Mouse (Mus musculus) left cerebral cortex, postnatal 4 days (tissue): ENCODE measurements at regions not wholly inside any gene's neighbourhood (a gene's known extent, or its start where the extent isn't known, plus 50 kb on each side); places are given as distances from the start of the nearest gene placed in this dataset.
A peak's percentile ranks its signal among the peaks of the same experiment; 100 is the strongest.

Experiments
- DNase-seq: peaks from one replicate; pipeline ENCODE4 v3.0.0-alpha.2; 2022
- intact Hi-C: fragments of 180-260 bp; cut with DNase I; formaldehyde crosslinking; loops from one replicate; pipeline ENCODE4 v1.15.1; 2025

DNA sequence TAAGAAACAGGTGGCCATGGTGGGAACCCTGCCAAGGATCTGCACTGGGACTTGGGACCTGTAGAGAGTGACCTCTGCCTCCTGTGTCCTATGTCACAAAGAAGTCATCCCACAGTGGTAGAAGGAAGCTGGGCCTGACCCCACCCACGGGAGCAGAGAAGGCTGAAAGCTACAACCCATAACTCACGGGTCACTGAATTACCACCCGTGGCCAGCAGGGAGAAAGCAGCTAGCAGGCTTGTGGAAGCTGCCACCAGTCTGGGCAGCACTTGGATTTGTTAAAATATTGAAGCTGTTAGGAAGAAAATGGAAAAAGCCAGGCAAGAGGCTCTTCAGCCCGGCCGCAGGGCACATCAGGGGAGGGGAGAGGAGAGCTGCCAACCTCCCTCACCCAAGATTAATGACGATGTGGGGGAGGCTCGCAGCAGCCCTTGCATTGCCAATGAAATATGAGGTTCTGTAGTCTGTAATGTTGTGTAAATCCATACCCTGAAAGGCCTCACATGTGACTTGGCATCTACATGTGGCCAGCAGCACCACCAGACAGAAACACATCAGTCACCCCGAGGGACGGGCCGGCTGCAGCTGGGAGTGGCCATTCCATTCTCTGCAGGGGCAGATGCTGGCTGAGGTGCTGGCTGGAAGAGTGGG lies 94.5 kb downstream of the Olfm1 start:
- no peak for DNase-seq
- intact Hi-C loops, result no loop called here

DNA sequence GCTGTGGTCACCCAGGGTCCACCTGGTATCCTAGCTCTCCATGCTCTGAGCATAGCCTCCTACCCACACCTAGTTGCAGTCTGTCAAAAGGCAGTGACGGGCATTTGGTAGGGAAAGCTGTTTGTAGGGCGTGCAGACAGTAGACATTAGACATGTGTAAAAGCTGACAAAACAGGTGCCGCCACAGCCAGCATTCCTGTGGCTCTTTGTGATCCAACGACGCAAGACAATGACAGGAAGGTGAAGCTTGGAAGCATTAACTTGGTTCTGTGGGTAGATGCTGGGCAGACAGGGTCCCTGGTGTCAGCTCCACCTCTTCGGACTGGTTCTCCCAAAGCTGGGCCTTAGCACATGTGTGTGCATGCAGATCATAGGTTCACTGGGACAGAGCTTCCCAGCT lies 96.5 kb downstream of the Olfm1 start:
- intact Hi-C loops, result no loop called here
- no peak for DNase-seq

DNA sequence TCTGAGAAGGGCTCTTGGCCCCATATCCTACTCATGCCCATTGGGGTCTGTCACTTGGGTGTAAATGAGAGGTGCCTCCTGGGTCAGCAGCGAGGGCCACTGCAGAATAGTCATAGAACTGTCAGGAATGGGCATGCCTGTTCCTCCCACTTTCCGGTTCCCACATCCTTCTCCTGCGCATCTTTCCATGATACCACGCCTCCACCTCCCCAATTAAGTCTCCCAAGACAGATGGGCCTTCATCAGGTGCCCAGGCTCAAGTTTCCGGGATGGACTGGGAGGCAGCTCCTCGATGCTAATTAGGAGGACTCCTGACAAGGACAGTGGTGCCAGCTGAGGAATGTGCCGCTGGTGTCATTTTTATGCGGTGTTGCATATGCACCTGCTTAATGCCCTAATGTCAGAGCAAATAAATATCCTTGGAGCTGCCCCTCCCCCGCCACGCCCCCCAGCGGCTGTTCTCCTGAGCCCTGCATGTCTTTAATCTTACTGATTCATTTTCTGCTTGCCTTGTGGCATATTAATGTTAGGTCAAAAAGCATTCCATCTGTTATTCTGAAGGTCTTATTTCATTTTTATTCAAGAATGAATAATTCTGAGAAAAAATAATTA lies 97.2 kb downstream of the Olfm1 start:
- intact Hi-C loops, result no loop called here
- DNase-seq, result no peak

DNA sequence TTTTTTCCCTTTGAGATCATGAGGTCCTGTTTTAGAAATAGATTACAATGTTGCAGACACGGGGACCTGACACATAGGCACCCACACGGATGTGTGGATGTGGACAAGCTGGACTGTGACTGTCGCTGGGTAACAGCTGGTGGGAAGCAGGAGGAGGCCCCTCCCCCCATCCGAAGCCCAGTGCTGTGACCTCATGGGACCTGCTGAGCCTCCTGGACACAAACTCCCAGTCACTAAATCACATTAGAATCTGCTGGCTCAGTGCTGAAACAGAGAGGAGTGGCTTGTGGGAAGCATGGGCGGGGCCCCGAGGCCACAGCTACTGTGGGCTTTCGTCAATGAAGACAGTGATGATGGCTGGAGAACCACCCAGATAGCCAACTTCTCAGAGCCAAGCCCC lies 101.7 kb downstream of the Olfm1 start:
- DNase-seq, result no peak
- intact Hi-C loops, result no loop called here

DNA sequence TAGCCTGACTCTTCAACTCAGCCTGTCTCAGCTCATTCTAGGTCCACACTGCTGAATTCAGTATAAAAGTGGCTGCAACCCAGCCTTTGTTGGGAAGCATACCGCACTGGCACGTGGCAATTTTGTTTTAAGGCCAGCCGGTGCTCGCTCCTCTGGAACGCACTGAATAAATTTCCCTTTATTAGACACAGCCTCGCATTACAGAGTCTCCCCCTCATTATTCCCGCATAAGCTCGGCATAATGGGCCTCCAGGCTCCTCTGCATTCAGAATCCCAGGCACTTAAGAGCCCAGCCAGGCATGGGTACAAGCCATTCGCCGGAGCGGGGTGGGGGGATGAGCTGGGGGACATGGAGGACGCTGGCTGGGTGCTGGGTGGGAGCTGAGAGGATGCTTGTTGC lies 103.4 kb downstream of the Olfm1 start:
- intact Hi-C loops, result no loop called here
- DNase-seq, result no peak

DNA sequence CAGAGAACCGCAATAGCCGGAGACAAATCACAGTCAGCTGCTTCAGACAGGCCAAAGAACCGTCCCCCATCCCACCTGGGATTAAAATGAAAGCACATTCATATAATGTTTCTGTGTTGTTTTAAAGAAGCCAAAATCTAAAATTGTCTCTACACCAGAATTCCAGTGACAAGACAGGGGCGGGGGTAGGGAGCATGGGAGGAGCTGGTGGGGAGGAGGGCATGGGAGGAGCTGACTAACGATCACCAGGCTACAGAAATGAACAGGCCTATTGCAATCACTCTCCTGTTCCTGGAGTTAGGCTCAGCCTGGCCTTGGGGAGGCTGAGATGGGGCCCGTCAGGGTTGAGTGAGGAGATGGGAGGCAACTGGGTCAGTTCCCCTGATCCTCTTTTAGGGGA lies 105.9 kb downstream of the Olfm1 start:
- intact Hi-C loops, result no loop called here
- no peak for DNase-seq

DNA sequence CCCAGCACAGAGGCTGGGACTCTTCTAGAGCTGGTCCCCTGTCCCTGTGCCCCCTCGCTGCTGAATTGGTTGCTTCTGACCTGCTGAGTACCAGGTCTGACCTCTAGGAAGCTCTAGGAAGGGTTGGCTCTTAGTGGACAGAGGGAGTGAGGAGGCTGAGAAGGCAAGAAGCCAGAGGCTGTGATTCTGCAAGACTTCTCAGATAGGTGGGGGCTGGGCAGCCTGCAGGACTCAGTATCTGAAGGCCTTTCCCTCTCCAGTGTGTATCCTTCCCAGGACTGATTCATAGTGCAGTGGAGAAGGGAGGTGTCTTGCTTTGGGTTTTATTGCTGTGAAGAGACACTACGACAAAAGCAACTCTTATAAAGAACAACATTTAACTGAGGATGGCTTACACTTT lies 106.6 kb downstream of the Olfm1 start:
- DNase-seq, result no peak
- intact Hi-C loops, result no loop called here

DNA sequence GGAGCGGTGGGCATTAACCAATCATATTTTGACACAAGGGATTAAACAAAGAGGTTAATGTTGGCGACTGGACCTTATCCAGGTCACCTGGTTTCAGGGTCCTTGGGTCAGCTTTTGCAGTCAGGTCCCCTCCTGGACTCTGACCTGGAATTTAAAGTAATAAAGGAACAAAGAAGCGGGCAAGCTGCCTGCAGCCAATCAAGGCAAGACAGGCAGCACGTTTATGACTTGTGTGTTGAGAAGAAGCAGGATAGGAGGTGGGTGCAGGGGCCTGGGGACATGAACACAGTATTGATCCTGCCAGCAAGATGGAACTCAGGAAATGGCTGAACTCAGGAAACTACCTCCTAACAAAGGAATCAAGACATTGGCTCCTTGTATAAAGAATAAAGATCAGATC lies 108.5 kb downstream of the Olfm1 start:
- no peak for DNase-seq
- intact Hi-C loops, result no loop called here

DNA sequence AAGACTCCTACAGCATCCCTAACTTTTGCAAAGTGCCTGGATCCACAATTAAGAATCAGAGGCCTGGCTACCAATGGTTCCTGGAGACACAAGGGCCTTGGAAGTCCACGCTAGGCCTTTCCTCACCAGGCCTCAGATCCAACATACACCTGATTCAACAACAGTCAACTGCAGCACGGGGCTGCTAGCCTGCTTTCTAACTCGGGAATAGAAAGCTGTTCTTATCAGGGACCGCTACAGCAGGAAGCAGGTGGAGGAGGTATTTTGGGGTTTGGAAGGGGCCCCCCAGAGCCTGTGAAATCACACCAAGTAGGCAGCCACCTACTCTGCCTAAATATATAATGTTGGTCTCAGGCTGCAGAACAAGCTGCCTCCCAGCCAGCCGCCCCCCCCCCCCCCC lies 111.1 kb downstream of the Olfm1 start:
- DNase-seq, result no peak
- intact Hi-C loops, result no loop called here

DNA sequence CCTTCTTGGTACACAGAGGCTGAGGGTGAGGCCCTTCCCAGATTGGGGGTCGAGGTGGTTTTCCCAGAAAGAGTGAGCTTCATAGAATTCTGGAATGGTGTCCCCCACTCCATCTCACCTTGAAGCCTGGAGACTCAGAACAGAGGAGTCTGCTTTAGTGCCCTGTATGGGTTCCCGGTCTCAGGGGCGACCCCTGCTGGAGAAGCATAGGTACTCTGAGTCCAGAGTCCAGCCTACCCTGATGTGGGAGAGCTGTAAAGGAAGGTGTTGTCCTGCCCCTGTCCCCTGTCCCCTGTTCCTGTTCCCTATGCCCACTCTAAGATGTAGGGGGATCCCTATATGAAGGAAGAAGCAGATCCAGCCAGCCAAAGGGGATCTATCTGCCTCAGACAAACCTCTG lies 111.9 kb downstream of the Olfm1 start:
- peak; percentile 58 for DNase-seq
- intact Hi-C loops, result no loop called here

DNA sequence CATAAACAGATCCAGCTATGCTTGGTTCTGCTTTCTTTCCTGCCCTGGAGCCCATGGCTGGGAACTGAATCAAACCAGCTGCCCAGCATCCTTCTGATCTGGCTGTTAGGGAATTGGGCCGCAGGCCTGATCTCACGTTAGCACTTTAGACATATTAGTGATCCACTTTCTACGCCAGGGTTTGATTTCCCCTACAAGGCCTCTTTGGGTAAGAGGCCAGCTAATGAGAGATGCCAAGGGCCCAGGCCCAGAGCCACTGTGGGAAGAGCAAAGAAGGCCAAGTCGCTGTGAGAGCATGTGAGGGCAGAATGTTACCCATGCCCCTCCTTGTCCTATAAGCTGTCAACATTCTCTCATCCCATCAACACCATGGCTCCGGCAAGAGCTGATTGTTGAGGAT lies 116.3 kb downstream of the Olfm1 start:
- intact Hi-C loops, result no loop called here

DNA sequence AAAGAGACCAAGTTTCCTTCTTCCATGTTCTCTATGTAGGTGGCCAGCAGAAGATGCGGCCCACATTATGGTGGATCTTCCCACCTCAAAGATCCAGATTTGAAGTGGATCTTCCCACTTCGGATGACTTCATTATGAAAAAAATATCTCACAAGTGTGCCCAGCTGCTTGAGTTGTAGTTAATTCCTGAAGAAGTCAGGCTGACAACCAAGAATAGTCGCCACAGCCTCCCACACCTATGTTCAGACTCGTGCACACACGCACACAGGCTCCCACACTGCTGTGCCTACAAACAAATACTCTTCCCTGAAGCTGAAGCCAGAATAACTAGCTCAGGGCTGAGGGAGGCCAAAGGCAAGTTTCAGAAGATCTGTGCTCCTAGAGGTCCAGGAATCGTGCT lies 119.4 kb downstream of the Olfm1 start:
- intact Hi-C loops, result no loop called here
- DNase-seq, result no peak

More for the DNA sequence above, 116.3 kb downstream of the Olfm1 start:
- peak; percentile 46 for DNase-seq

DNA sequence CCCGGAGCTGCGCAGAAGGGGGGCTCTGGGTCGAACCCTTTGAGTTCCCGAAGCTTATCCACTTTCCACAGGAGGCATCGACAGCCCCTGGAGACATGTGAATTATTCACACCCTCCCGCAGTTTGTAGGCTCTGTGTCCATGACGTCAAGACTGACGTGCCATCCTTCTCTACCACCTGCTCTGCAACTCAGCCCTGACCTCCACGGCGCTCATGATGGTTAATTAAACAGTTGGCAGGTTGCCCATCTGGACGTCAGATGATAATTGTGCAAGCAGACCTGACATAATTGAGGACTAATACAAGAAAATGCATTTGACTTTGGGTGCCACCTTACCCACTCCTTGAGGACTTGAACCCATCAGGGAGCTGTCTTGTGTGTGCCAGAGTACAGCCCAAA lies 121.1 kb upstream of the Ppp1r26 start:
- intact Hi-C loops, result no loop called here
- peak; percentile 64 for DNase-seq

DNA sequence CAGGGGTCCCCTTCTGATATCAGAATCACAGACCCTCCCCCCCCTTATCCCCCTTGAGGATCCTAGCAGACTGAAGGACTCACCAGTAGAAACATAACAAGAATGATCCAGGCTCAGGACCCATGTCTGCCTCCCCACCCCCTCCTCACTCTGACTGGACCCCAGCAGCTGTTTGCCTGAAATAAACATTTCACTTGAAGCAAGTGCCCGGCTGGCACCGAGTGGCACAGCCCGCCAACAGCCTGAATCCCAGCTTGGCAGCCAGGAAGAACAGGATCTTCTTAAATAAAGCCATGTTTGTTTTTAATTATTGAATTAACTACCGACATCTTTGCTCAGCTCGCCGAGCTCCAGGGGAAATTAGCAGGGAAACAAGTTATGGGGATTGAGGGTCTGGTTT lies 120.5 kb upstream of the Ppp1r26 start:
- intact Hi-C loops, result no loop called here
- peak; percentile 65 for DNase-seq

DNA sequence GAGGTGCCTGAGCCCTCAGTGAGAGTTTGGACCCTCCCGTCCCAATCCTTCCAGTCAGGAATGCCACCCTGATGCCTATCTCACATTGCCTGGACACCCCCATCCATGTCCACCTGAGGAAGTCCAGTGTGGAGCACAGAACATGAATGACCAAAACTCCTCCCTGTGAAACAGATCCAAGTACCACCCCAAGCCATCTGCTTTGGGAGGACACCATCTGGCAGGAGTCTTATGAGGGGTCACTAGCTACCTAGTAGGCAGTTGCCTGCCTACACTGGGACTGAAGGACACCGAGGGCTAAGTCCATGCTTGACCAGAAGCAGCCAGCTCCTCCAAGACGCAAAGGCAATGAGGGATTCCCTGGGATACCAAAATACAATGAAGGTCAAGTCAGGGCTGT lies 119.9 kb upstream of the Ppp1r26 start:
- peak; percentile 37 for DNase-seq
- intact Hi-C loops, result no loop called here

DNA sequence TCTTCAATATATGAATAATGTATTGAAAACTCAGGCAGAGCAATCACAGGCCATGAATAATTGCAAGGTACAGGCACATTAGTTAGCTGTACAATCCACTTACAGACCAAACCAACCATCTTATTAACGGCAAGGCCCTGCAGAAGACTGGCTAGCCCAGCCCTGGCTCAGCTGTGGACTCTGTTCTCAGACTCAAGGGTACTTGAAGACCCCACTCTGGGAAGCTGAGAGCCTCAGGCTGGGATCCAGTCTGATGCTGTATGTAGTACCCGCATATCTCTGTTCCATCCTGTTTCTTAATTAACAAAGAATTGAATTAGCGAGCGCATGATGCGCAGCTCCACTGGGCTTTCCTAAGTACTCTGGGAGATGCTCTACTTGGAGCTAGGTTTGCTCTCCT lies 117.5 kb upstream of the Ppp1r26 start:
- intact Hi-C loops, result no loop called here
- no peak for DNase-seq

DNA sequence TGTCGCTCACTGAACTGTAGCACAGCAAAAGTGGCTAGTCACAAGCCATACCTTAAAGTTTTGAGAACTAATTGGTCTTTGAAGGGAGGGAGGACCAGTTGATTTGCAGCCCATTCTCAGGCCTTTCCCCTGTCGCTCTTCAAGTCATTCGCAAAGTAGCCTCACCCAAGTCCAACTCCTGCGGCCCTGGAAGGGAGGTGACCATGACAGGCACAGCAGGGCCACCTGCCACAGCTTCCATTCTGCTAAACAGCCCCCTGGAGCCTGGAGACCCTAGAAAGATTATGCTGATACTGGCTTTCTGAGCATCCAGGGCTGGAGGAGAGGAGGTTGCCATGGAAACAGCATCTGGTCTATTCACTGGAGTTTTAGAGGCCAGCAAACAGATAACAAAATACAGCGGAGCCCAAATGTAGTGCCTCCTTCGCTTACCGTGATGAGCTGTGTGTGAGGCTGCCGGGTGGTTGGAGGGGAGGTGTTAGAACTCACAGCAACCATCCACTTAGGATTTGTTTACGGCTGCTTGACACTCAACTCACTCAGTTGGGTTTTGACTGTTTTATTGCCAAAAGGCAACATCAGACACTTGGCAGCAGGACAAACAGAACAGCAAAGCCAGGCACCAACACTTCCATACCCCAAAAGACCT lies 111.3 kb upstream of the Ppp1r26 start:
- intact Hi-C loops, result no loop called here
- DNase-seq, result peak; percentile 31

DNA sequence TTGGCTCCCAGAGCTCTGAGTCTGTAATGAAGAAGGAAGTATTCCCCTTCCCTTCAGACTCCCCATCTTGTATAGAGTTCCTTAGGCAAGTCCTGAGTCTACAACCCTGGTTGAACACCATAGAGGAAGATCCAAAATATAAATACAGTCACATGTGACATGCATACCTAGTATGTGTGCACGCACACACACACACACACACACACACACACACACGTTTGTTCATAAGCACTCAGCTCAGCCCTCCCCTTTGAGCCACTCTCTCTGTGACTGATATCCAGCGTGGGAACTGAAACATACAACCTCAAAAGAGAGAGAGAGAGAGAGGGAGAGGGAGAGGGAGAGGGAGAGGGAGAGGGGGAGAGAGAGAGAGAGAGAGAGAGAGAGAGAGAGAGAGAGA lies 110.8 kb upstream of the Ppp1r26 start:
- no peak for DNase-seq
- intact Hi-C loops, result no loop called here

DNA sequence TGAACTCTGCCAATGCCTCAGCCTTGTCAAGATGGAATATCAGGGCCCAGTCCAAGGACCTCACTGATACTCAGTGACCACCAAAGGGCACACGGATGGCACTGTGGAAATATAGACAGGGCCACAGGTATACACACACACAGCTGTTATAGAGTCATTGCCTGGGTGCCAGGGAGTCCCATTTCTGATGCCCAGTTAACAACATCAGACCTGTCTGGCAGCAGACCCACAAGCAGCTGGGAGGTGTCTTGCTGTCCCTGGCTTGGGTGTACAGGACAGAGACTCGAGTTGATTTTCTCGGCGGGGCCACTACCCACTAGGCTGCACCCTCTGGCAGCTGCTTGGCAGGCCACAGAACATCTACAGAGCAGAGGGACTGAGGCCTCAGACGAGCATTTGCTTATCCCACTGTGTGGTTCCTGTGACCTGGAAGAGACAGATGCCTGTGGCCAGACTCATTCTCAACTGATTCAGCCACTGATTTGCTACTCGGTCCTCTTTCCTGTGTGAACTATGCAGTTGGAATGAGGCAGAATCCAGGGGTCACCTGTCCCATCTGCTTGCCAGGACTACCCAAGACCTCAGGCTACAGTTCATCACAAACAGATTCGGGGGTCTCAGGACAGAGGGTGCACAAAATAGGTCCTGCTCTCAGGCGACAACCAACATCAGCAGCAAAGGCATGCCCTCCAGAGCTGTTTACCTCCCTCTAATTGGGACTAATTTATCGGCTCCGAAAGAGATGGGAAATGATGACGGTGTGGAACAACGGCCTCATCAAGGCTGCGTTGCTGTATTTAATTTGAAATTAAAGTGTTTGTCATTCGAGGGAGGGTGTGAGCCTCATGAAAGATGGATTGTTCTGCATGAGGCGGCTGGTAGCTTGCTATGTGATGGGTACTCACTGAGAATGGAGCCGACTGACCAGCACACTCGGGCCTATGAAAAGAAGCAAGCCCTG lies 110.0 kb upstream of the Ppp1r26 start:
- DNase-seq, result no peak

DNA sequence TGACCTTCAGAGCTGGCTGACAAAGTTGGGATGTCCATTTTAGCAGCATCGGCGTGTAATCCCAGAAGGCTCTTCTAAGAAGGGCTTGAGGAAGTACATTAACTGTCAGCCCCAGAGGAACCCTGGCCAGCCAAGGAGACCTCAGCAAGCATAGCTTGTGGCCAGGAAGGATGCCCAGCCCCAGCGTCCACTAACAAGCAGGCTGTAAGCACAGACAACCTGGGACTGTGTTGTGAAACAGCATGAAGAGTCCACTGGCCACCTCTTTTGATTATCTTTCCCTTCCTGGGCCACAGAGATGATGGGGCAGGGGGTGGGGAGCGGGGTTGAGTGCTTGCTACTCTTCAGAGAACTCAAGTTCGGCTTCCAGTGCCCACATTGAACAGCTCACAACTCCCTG lies 109.0 kb upstream of the Ppp1r26 start:
- DNase-seq, result no peak
- intact Hi-C loops, result no loop called here

More for the DNA sequence above, 110.0 kb upstream of the Ppp1r26 start:
- intact Hi-C loops, result no loop called here

DNA sequence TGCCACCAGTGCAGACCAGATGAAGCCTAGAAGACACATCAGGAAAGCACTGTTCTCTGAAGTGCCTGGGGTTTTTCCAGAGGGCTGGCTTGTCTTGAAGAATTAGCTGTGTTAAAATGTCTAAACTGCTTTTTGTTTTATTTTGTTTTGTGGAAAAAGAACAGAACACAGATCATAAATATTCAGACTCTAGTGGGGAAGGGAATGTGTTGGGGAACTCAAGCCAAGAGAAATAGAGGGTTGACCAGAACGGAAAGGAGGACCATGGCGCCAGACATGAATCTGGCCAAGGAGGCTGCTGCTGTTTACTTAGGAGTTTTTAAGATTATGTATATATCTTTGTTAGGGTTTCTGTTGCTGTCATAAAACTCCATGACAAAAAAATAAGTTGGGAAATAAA lies 105.3 kb upstream of the Ppp1r26 start:
- DNase-seq, result no peak
- intact Hi-C loops, result no loop called here
